ENCODE assay signal across 17 mouse cellular contexts in the genomic region with DNA sequence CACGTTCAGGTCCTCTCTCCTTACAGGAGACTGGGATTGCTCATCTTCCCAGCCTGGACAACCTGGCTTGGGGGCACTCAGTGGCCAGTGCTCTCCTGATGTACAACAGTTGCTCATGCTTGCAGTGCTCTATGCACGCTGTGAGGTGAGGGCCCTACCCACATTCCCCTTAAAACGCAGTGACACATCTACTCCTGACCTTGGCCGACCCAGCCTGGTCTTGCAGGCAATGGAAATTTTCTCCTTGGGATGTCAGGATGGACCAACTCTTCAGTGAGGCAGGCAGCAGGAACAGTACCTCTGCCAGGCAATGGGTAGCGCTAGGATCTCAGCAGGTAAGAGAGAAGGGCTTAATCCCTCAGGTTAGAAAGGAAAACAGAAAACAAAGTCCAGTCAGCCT. TPM values are rescaled to one million over a fixed set of nuclear protein-coding genes. Genes with fewer than 3 reads are reported as not detected.
DNase-seq lines count a peak whose midpoint lies in the region; ATAC-seq lines count a peak whose summit lies in the region.
"Had no signal": no experiment of that assay in that cellular context is flagged by ENCODE, and none has a peak within 500 bp of the region (broad histone marks: within the 10 kb centered on the region; RNA-seq: fewer than 3 reads in every experiment).

No protein-coding gene starts in this region.

- H3K4me3 ChIP-seq in limb, embryonic 12.5 days (replicated peaks), result no peak overlapping the region
- H3K4me3 ChIP-seq in limb, embryonic 10.5 days, result no peak overlapping the region
- H3K4me3 ChIP-seq: embryonic facial prominence, embryonic 10.5 days; embryonic facial prominence, embryonic 12.5 days; forebrain, embryonic 13.5 days; forebrain, embryonic 15.5 days had no signal

- H3K27me3 ChIP-seq in limb, embryonic 12.5 days, result 0 out of 2 replicates have a peak, but pooled peaks cover 2% of the 10 kb centered on the region
- H3K27me3 ChIP-seq in limb, embryonic 10.5 days (ENCODE audit: low read depth, poor library complexity, severe bottlenecking), result peaks cover 4% of the 10 kb centered on the region; the same call in 1 of the 2 replicates
- H3K27me3 ChIP-seq: embryonic facial prominence, embryonic 12.5 days; forebrain, embryonic 15.5 days had no signal

- no peaks in the 10 kb centered on the region for H3K9me3 ChIP-seq in limb, embryonic 12.5 days
- no peaks in the 10 kb centered on the region for H3K9me3 ChIP-seq in limb, embryonic 10.5 days (replicated peaks)
- H3K9me3 ChIP-seq: embryonic facial prominence, embryonic 10.5 days; embryonic facial prominence, embryonic 12.5 days; forebrain, embryonic 13.5 days; forebrain, embryonic 15.5 days had no signal

- no peak overlapping the region for H3K4me2 ChIP-seq in limb, embryonic 12.5 days
- H3K4me2 ChIP-seq: embryonic facial prominence, embryonic 12.5 days; forebrain, embryonic 13.5 days; forebrain, embryonic 15.5 days had no signal

- peak; percentile 66 for DNase-seq in adrenal gland, adult 2 months
- DNase-seq in adrenal gland, postnatal 4 days (ENCODE audit: low spot score in 2 of 2), result no peak
- peak; percentile 30 for DNase-seq in adrenal gland, postnatal 25 days
- no peak for DNase-seq in adrenal gland, postnatal 14 days
- no peak for DNase-seq in limb, embryonic 10.5 days (ENCODE audit: low spot score)
- no peak for DNase-seq in kidney, postnatal 10 days
- DNase-seq: cerebellum, adult 11-12 months; cerebellum, adult 9-10 months; cerebellum, postnatal 10 days; cerebellum, postnatal 25 days; forebrain, postnatal 0 days had no signal

- H3K36me3 ChIP-seq in limb, embryonic 12.5 days, result peaks cover 31% of the 10 kb centered on the region
- H3K36me3 ChIP-seq in limb, embryonic 10.5 days, result peaks cover 29% of the 10 kb centered on the region

- no peak overlapping the region for H3K27ac ChIP-seq in limb, embryonic 12.5 days
- H3K27ac ChIP-seq in limb, embryonic 10.5 days, result no peak overlapping the region
- H3K27ac ChIP-seq: embryonic facial prominence, embryonic 10.5 days; embryonic facial prominence, embryonic 12.5 days; forebrain, embryonic 13.5 days; forebrain, embryonic 15.5 days had no signal

- H3K9ac ChIP-seq in limb, embryonic 12.5 days (replicated peaks), result 0 out of 2 replicates have a peak overlapping the region, but pooled peaks have one; percentile 1
- H3K9ac ChIP-seq: embryonic facial prominence, embryonic 12.5 days; forebrain, embryonic 13.5 days; forebrain, embryonic 15.5 days; forebrain, postnatal 0 days had no signal

- 58% methylated on average over 5 of the region's 5 CpGs for WGBS in limb, embryonic 12.5 days
- 64% methylated on average over 5 of the region's 5 CpGs for WGBS in limb, embryonic 10.5 days

- peaks cover 14% of the 10 kb centered on the region for H3K4me1 ChIP-seq in limb, embryonic 12.5 days (replicated peaks)
- H3K4me1 ChIP-seq in limb, embryonic 10.5 days, result peaks cover 30% of the 10 kb centered on the region
- H3K4me1 ChIP-seq: embryonic facial prominence, embryonic 12.5 days had no signal

- ATAC-seq in limb, embryonic 12.5 days (ENCODE audit: insufficient number of reproducible peaks, insufficient read depth, low FRiP score, low TSS enrichment, low read depth), result no peak
- ATAC-seq: forebrain, embryonic 13.5 days; forebrain, embryonic 15.5 days; forebrain, postnatal 0 days had no signal

RNA-seq across cellular contexts. Expression of gene Lemd2, which starts 17.2 kb away (rescaled TPM):
- 10 to 100 TPM; 53.3 to 56.3 TPM for total RNA-seq in adrenal gland, adult 2 months (2021)
- polyA plus RNA-seq in adrenal gland, adult 2 months (2012; rRNA removed), result 152 and 185 TPM in 2 replicates
- 10 to 100 TPM; 69.1 to 73.3 TPM for total RNA-seq in adrenal gland, postnatal 4 days (2021)
- total RNA-seq in adrenal gland, postnatal 25 days (2021), result 80.7 and 81.1 TPM in 2 replicates
- total RNA-seq in adrenal gland, postnatal 14 days (2021), result 49.6 and 54.7 TPM in 2 replicates
- polyA plus RNA-seq in limb, embryonic 12.5 days (2016; fragmentation: Nextera tagmentation; extraction: Ambion mirVana), result 30.7 and 31.0 TPM in 2 replicates
- 17.9 and 20.2 TPM in 2 replicates for polyA plus RNA-seq in limb, embryonic 10.5 days (2016; fragmentation: Nextera tagmentation; extraction: Ambion mirVana)

RNA-seq across cellular contexts. Expression of gene Ip6k3, which starts 19.5 kb away (rescaled TPM):
- total RNA-seq in adrenal gland, adult 2 months (2021), result 1 to 10 TPM in 1 of 2 experiments, under 1 TPM in 1; 0.69 to 1.9 TPM
- 0.83 and 1.2 TPM in 2 replicates for polyA plus RNA-seq in adrenal gland, adult 2 months (2012; rRNA removed)
- 1 to 10 TPM; 1.1 to 2.3 TPM for total RNA-seq in adrenal gland, postnatal 4 days (2021)
- total RNA-seq in adrenal gland, postnatal 25 days (2021), result 0.52 and 1.6 TPM in 2 replicates
- 0.53 and 0.56 TPM in 2 replicates for total RNA-seq in adrenal gland, postnatal 14 days (2021)
- polyA plus RNA-seq in limb, embryonic 12.5 days (2016; fragmentation: Nextera tagmentation; extraction: Ambion mirVana), result 0.20 and 0.45 TPM in 2 replicates
- polyA plus RNA-seq in limb, embryonic 10.5 days (2016; fragmentation: Nextera tagmentation; extraction: Ambion mirVana), result not detected in 2 replicates
- total RNA-seq: forebrain, postnatal 0 days; MEL had no signal
- polyA plus RNA-seq: embryonic facial prominence, embryonic 10.5 days had no signal

RNA-seq across cellular contexts. Expression of gene Uqcc2, which starts 53.3 kb away (rescaled TPM):
- 100 to 1,000 TPM; 218 to 406 TPM for total RNA-seq in adrenal gland, adult 2 months (2021)
- 132 and 172 TPM in 2 replicates for polyA plus RNA-seq in adrenal gland, adult 2 months (2012; rRNA removed)
- total RNA-seq in adrenal gland, postnatal 4 days (2021), result 100 to 1,000 TPM; 128 to 138 TPM
- total RNA-seq in adrenal gland, postnatal 25 days (2021), result 212 and 245 TPM in 2 replicates
- 162 and 182 TPM in 2 replicates for total RNA-seq in adrenal gland, postnatal 14 days (2021)
- polyA plus RNA-seq in limb, embryonic 12.5 days (2016; fragmentation: Nextera tagmentation; extraction: Ambion mirVana), result 350 and 361 TPM in 2 replicates
- polyA plus RNA-seq in limb, embryonic 10.5 days (2016; fragmentation: Nextera tagmentation; extraction: Ambion mirVana), result 400 and 433 TPM in 2 replicates

Comparison
In these comparisons a context has a peak if more than half of its experiments do, and no peak if none do; other contexts are left out.
1. DNase-seq: peak in adrenal gland, adult 2 months (single experiment) and adrenal gland, postnatal 25 days (single experiment); none in adrenal gland, postnatal 4 days (0 of 2), adrenal gland, postnatal 14 days (single experiment), limb, embryonic 10.5 days (single experiment) and kidney, postnatal 10 days (single experiment).